Mouse (Mus musculus): ENCODE measurements around the gene Ndufa5. TPM values are rescaled to one million over a fixed set of nuclear protein-coding genes. Genes with fewer than 3 reads are reported as not detected.

Gene Ndufa5
- polyA plus RNA-seq, 1 experiment = 1,161 TPM

Other genes with a start within 250 kb of the Ndufa5 start
- gene Iqub, start 12.9 kb downstream of the Ndufa5 start, polyA plus RNA-seq (2012; ENCODE audit: insufficient read depth, insufficient read length, missing spikeins) = not detected in 2 replicates
- gene Asb15, start 131 bp upstream of the Ndufa5 start, polyA plus RNA-seq (2012; ENCODE audit: insufficient read depth, insufficient read length, missing spikeins) = 0.24 and 0.67 TPM in 2 replicates
- 5.3 and 6.8 TPM in 2 replicates for gene Lmod2, start 69.7 kb upstream of the Ndufa5 start, polyA plus RNA-seq (2012; ENCODE audit: insufficient read depth, insufficient read length, missing spikeins)
- 17.4 and 18.2 TPM in 2 replicates for gene Wasl, start 137.0 kb upstream of the Ndufa5 start, polyA plus RNA-seq (2012; ENCODE audit: insufficient read depth, insufficient read length, missing spikeins)
- gene Hyal6, start 205.2 kb upstream of the Ndufa5 start, polyA plus RNA-seq (2012; ENCODE audit: insufficient read depth, insufficient read length, missing spikeins) = not detected in 2 replicates
- not detected in 2 replicates for gene Hyal4, start 220.3 kb upstream of the Ndufa5 start, polyA plus RNA-seq (2012; ENCODE audit: insufficient read depth, insufficient read length, missing spikeins)

All from brown adipose tissue, adult 24 weeks (tissue).